Mouse (Mus musculus): ENCODE results near the gene Slc39a9.

Slc39a9 gene

GRCm38 (mm10) chr12:80643693-80644505 lies at the start of gene Slc39a9, which contains the start of gene Erh:
Gene Slc39a9, plus strand, starts transcription at chr12:80643883.
Gene Erh, minus strand, starts transcription at chr12:80644341.
- DNase-seq (ENCODE audit: low read depth) = peak; percentile 87

DNA sequence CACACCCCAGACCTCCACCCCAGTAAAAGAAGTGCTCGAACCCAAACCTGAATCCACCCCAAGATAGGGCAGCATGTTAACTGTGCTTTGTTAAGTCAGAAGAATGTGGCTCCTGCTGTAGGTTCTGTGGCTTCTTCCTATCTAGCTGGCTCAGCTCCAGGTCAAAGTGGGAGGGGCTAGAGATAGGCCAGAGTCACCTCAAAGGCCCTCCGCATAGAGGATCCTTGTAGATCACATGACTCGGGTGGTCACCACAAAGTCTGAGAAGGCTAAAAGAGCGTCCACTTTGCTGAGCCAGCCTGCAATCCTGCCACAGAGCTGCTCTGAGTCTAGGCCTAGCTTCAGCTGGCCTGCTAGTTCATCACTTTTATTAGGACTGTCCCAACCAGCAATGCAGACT lies 49.5 kb upstream of the Slc39a9 start:
- no peak for DNase-seq (ENCODE audit: low read depth)

DNA sequence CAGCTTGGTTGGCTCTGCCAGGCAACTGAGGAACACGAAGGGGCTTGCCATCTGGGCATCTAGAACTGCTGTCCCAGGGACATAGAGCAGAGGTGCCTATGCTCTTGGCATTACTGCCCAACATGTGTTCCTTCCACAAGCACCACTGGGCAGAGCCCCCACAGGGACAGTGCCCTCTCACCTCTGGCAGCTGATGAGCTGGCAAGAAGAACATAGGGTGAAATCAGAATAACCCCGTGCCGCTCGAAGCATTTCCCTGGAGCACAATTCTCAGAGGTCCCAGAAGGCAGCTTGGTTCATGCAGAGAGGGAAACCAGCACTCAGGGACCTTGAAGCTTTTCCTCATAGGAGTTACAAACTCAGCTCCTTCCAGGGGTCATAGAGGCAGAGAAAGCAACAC lies 48.9 kb upstream of the Slc39a9 start:
- DNase-seq (ENCODE audit: low read depth) = no peak

- no peak for DNase-seq (ENCODE audit: low read depth)
These were observed 48.1 kb upstream of the Slc39a9 start for GRCm38 (mm10) chr12:80595566-80595965.

GRCm38 (mm10) chr12:80595968-80596367 lies 47.7 kb upstream of the Slc39a9 start:
- DNase-seq (ENCODE audit: low read depth) = no peak

DNA sequence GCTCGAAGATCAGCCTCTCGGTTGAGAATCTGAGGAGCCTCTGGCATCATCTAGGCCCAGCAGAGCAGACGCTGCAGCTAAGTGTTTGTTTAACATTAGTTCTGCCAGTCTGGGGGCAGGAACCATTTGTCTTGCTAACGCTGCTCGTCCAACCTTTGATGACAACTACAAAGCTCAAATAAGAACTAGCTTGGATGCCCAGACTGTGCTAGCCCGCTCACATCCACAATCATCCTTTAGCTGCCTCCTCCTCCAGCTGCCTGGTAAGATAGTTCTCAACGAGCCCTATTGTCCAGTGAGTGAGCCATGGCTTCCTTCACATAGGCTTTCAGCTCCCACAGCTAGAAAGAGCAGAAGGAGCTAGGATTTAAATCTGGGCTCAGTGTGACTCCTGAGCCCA lies 45.4 kb upstream of the Slc39a9 start:
- no peak for DNase-seq (ENCODE audit: low read depth)

GRCm38 (mm10) chr12:80598756-80599155 lies 44.9 kb upstream of the Slc39a9 start:
- no peak for DNase-seq (ENCODE audit: low read depth)

DNA sequence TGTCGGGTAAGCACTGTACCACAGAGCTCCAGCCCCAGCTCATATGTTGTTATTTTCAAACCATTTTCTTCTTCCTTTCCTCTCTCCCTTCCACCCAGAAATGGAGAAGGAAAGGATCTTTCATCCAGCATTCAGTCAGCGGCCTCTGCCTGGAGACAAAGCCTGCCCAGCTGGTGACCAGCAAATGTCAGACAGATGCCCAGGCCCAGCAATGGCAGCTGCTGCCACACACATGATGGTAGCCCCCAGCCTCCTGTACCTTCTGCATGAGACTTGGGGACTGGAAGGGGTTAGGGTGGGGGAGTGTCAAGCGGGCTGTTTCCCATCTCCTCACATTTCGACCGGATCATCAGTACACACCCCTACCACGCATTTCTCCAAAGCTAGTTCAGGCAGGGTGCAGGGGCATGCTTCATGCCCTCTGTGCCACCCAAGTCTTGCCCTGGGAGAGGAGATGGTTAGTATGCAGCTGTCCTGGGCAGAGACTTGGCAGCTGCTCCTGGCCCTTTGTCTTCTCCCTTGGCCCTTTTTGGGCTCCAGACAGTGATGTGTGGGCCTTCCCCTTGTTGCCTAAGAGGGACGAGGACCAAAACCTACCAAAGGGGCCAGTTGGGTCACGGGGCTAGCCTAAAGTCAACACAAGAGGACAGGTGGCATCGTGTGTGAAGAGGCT lies 42.0 kb upstream of the Slc39a9 start:
- no peak for DNase-seq (ENCODE audit: low read depth)

GRCm38 (mm10) chr12:80602432-80602831 lies 41.3 kb upstream of the Slc39a9 start:
- DNase-seq (ENCODE audit: low read depth) = no peak

DNA sequence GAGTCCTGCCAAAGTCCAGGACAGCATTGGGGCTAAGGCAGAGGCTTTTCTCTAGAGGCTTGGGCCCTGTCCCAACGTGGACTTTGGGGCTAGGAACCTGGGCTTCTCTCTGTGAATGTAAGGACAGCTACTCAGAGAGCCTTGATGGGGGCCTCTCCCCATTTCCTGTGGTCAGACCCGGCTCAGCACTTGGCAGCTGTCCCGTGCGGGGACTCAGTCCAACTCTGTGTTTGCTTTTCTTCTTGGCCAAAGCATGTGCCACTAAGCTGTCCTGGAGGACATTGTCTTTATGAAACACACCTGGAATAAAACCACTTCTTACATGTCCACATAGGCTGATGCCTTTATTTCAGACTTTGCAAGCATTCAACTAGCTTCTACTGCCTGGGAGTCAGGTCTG lies 40.1 kb upstream of the Slc39a9 start:
- no peak for DNase-seq (ENCODE audit: low read depth)

- no peak for DNase-seq (ENCODE audit: low read depth)
These were observed 39.5 kb upstream of the Slc39a9 start for GRCm38 (mm10) chr12:80604218-80604617.

DNA sequence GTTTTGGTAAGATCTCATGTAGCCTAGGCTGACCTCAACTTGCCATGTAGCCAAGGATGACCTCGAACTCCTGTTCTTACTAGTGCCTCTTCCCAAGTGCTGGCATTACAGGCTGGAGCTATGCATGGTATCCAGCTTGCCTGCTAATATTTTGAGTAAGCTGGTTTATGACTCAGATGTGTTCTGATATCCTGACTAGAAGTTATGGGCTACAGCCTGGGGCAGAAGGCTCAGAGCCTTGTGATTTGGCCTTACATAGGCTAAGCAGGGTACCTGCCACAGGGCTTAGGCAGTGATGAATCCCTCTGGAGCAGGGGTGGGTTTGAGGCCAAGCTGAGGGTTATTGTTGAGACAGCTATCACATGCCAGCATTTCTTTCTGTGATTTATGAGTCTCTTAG lies 35.1 kb upstream of the Slc39a9 start:
- DNase-seq (ENCODE audit: low read depth) = no peak

DNA sequence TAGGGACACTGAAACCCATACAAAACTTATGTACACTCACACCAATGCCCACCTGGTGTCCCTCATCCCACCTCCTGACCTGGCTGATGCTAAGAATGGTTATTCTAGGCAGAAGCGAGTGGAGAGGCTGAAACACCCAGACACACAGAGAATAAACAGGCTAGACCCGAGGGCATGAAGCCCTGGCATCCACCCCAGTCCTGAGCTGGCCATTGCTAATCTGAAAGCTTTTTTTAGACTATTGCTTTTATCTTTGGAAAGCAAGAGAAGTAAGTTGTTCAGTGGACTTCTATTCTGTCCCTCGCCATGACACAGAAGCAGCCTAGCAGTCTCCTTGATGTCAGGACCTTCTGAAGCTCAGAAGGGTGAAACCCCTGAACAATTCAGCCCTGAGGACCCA lies 33.8 kb upstream of the Slc39a9 start:
- DNase-seq (ENCODE audit: low read depth) = no peak

- DNase-seq (ENCODE audit: low read depth) = no peak
These were observed 31.4 kb upstream of the Slc39a9 start for GRCm38 (mm10) chr12:80612113-80612791.

- no peak for DNase-seq (ENCODE audit: low read depth)
These were observed 28.1 kb upstream of the Slc39a9 start for GRCm38 (mm10) chr12:80615371-80616257.

DNA sequence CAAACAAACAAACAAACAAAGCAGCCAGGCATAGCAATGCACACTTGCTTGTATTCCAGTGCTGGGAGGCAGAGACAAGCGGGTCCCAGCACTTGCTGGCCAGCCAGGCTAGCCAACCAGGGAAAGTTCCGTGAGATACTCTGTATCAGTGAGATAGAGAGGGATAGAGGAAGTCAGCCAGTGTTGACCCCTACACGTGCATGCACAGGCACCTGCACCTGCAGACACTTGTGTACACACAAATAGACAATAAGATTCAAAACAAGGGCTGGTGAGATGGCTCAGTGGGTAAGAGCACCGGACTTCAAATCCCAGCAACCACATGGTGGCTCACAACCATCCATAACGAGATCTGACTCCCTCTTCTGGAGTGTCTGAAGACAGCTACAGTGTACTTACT lies 23.2 kb upstream of the Slc39a9 start:
- DNase-seq (ENCODE audit: low read depth) = no peak

GRCm38 (mm10) chr12:80631790-80632189 lies 11.9 kb upstream of the Slc39a9 start:
- no peak for DNase-seq (ENCODE audit: low read depth)

DNA sequence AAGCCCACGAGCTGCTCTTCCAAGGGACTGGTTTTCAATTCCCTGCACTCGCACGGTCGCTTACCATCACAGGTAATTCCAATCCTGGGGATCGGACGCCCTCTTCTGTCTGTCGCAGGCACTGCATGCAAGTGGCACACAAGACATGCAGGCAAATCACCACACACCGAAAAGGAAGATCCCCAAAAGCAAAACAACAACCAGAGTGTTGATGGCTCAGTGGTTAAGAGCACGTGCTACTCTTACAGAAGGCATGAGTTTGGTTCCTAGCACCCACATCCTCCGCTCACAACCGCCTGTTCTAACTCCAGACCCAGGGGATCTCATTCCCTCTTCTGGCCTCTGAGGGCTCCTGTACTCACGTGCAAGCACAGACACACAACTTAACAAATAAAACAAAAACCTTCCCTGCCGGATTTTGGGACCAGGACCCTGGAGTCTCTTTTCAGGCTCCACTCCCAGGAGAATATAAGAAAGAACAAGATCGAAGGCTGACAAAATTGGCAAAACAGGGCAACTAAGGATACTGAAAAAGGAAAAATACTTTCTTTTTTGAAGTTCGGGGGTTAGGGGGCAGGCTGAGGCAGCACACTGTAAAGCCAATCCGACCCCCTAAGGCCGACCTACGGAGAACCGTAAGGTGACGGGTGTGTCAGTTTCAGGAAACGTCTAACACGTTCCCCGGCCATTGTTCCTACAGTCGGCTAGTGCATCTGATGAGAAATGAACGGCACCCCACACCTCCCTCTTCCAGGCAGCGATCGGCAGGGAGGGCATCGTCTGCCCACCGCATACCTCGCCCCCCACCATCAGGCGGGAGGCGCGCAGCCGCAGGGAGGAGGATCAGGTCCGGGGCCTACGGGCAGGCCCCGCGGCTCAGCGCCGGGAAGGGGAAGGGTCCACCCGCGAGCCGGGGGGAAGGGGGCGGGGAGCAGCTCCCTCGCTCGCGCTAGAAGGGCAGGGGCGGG lies 674 bp upstream of the Slc39a9 start:
- no peak for DNase-seq (ENCODE audit: low read depth)

DNA sequence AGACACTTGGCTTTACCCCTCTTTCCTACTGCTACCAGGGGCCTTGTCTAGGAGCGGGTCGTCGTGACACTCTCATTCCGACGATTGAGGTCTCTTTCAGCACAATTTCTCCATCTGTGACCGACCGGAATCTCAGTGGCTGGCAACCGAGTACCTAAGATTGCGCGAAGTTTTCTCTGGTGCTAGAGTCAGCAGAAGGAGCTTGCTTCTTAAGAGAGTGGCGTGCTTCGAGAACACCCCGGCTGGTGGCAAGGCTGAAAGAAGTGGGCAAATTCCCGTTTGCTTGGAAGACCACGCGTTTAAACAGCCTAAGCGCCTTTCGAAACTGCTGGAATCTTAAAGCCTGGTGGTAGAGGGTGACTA lies 804 bp downstream of the Slc39a9 start:
- no peak for DNase-seq (ENCODE audit: low read depth)

DNA sequence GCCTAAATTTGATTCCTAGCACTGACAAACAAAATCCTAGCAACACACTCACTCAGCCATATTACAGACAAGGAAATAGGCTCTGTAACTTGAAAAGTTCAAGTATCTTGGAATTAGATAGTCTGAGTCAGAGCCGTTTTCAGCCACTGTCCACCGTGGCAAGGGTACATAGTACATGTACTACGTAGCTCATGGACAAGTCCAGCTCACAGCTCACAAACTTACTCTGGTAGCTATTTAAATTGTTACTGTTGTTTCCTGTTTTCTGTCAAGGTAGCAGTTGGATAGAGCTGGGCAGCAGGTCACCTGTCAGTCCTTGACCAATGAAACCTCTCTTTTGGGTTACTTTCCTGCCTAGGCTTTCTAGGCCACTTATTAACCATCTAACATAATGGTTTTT lies 2.7 kb downstream of the Slc39a9 start:
- DNase-seq (ENCODE audit: low read depth) = no peak

All from fibroblast of lung, adult 2 months (primary cell).